Mouse (Mus musculus): ENCODE results near the gene Fam241b. TPM values are rescaled to one million over a fixed set of nuclear protein-coding genes. Genes with fewer than 3 reads are reported as not detected.

Gene Fam241b
- polyA plus RNA-seq, 1 experiment from 2014 or later = 0.31 TPM

- Histone ChIP-seq H3K4me3 (replicated peaks) (no peak overlapping the region), H3K27ac (replicated peaks) (no peak overlapping the region), H3K27me3 (no peaks in the 10 kb centered on the region; the same call in 1 of the 2 replicates), H3K9ac (no peak overlapping the region), H3K36me3 (replicated peaks) (no peaks in the 10 kb centered on the region), H3K4me2 (no peak overlapping the region), H3K4me1 (replicated peaks) (no peaks in the 10 kb centered on the region), H3K9me3 (replicated peaks) (no peaks in the 10 kb centered on the region)
- 48% methylated on average over 9 of the region's 9 CpGs for WGBS (ENCODE audit: insufficient replicate concordance)
- no peak for ATAC-seq (ENCODE audit: insufficient read depth)
Observed at GRCm38 (mm10) chr10:62173941-62174448, 30.3 kb upstream of the Fam241b start.

- Histone ChIP-seq H3K4me3 (replicated peaks) (no peak overlapping the region), H3K4me2 (no peak overlapping the region), H3K9ac (no peak overlapping the region), H3K36me3 (replicated peaks) (no peaks in the 10 kb centered on the region), H3K4me1 (replicated peaks) (no peaks in the 10 kb centered on the region), H3K9me3 (replicated peaks) (no peaks in the 10 kb centered on the region), H3K27ac (replicated peaks) (no peak overlapping the region), H3K27me3 (no peaks in the 10 kb centered on the region; the same call in 1 of the 2 replicates)
- ATAC-seq (ENCODE audit: insufficient read depth) = no peak
- 20% methylated on average over 9 of the region's 9 CpGs for WGBS (ENCODE audit: insufficient replicate concordance)
Observed at GRCm38 (mm10) chr10:62172841-62173553, 29.3 kb upstream of the Fam241b start.

GRCm38 (mm10) chr10:62162410-62162809 is 18.7 kb upstream of the Fam241b start:
- Histone ChIP-seq H3K36me3 (replicated peaks) (no peaks in the 10 kb centered on the region), H3K4me2 (no peak overlapping the region), H3K9ac (no peak overlapping the region), H3K27me3 (no peaks in the 10 kb centered on the region), H3K27ac (replicated peaks) (no peak overlapping the region), H3K4me3 (replicated peaks) (no peak overlapping the region), H3K4me1 (replicated peaks) (no peaks in the 10 kb centered on the region), H3K9me3 (replicated peaks) (no peaks in the 10 kb centered on the region)
- ATAC-seq (ENCODE audit: insufficient read depth) = no peak
- 27% methylated on average over 10 of the region's 10 CpGs for WGBS (ENCODE audit: insufficient replicate concordance)

- Histone ChIP-seq H3K36me3 (replicated peaks) (no peaks in the 10 kb centered on the region), H3K4me3 (replicated peaks) (no peak overlapping the region), H3K4me1 (replicated peaks) (no peaks in the 10 kb centered on the region), H3K9me3 (replicated peaks) (no peaks in the 10 kb centered on the region), H3K27me3 (no peaks in the 10 kb centered on the region), H3K4me2 (no peak overlapping the region), H3K27ac (replicated peaks) (no peak overlapping the region), H3K9ac (no peak overlapping the region)
- no peak for ATAC-seq (ENCODE audit: insufficient read depth)
- WGBS (ENCODE audit: insufficient replicate concordance) = 58% methylated on average over 7 of the region's 7 CpGs
Observed at GRCm38 (mm10) chr10:62149929-62150328, 6.2 kb upstream of the Fam241b start.

GRCm38 (mm10) chr10:62147466-62148248 is 3.9 kb upstream of the Fam241b start:
- H3K9ac ChIP-seq = no peak overlapping the region
- H3K27me3 ChIP-seq = no peaks in the 10 kb centered on the region
- no peaks in the 10 kb centered on the region for H3K9me3 ChIP-seq (replicated peaks)
- 44% methylated on average over 12 of the region's 12 CpGs for WGBS (ENCODE audit: insufficient replicate concordance)
- H3K27ac ChIP-seq (replicated peaks) = no peak overlapping the region
- no peak for ATAC-seq (ENCODE audit: insufficient read depth)
- no peaks in the 10 kb centered on the region for H3K4me1 ChIP-seq (replicated peaks)
- no peak overlapping the region for H3K4me2 ChIP-seq
- no peaks in the 10 kb centered on the region for H3K36me3 ChIP-seq (replicated peaks)
- H3K4me3 ChIP-seq (replicated peaks) = no peak overlapping the region

- H3K9ac ChIP-seq = no peak overlapping the region
- no peaks in the 10 kb centered on the region for H3K36me3 ChIP-seq (replicated peaks)
- no peak overlapping the region for H3K4me3 ChIP-seq (replicated peaks)
- 0 out of 2 replicates have a peak, but pooled peaks cover 3% of the 10 kb centered on the region for H3K27me3 ChIP-seq
- H3K4me2 ChIP-seq = no peak overlapping the region
- H3K27ac ChIP-seq (replicated peaks) = no peak overlapping the region
- H3K9me3 ChIP-seq (replicated peaks) = no peaks in the 10 kb centered on the region
- no peak for ATAC-seq (ENCODE audit: insufficient read depth)
- H3K4me1 ChIP-seq (replicated peaks) = no peaks in the 10 kb centered on the region
- 69% methylated on average over 5 of the region's 5 CpGs for WGBS (ENCODE audit: insufficient replicate concordance)
Observed at GRCm38 (mm10) chr10:62145957-62146356, 2.2 kb upstream of the Fam241b start.

GRCm38 (mm10) chr10:62138040-62138439 is 5.7 kb downstream of the Fam241b start:
- H3K9ac ChIP-seq = no peak overlapping the region
- H3K4me3 ChIP-seq (replicated peaks) = no peak overlapping the region
- H3K4me1 ChIP-seq (replicated peaks) = no peaks in the 10 kb centered on the region
- H3K4me2 ChIP-seq = no peak overlapping the region
- ATAC-seq (ENCODE audit: insufficient read depth) = no peak
- peaks cover 58% of the 10 kb centered on the region for H3K27me3 ChIP-seq
- no peaks in the 10 kb centered on the region for H3K36me3 ChIP-seq (replicated peaks)
- 21% methylated on average over 3 of the region's 3 CpGs for WGBS (ENCODE audit: insufficient replicate concordance)
- H3K9me3 ChIP-seq (replicated peaks) = no peaks in the 10 kb centered on the region
- H3K27ac ChIP-seq (replicated peaks) = no peak overlapping the region

GRCm38 (mm10) chr10:62137150-62137549 is 6.6 kb downstream of the Fam241b start:
- Histone ChIP-seq H3K36me3 (replicated peaks) (no peaks in the 10 kb centered on the region), H3K4me2 (no peak overlapping the region), H3K27ac (replicated peaks) (no peak overlapping the region), H3K4me3 (replicated peaks) (no peak overlapping the region), H3K9ac (no peak overlapping the region), H3K4me1 (replicated peaks) (no peaks in the 10 kb centered on the region), H3K27me3 (peaks cover 67% of the 10 kb centered on the region), H3K9me3 (replicated peaks) (no peaks in the 10 kb centered on the region)
- 15% methylated on average over 4 of the region's 4 CpGs for WGBS (ENCODE audit: insufficient replicate concordance)
- no peak for ATAC-seq (ENCODE audit: insufficient read depth)

- H3K27ac ChIP-seq (replicated peaks) = no peak overlapping the region
- no peak overlapping the region for H3K9ac ChIP-seq
- no peak overlapping the region for H3K4me2 ChIP-seq
- no peaks in the 10 kb centered on the region for H3K4me1 ChIP-seq (replicated peaks)
- 6% methylated on average over 8 of the region's 8 CpGs for WGBS (ENCODE audit: insufficient replicate concordance)
- no peaks in the 10 kb centered on the region for H3K36me3 ChIP-seq (replicated peaks)
- peaks cover 76% of the 10 kb centered on the region for H3K27me3 ChIP-seq
- H3K9me3 ChIP-seq (replicated peaks) = no peaks in the 10 kb centered on the region
- no peak for ATAC-seq (ENCODE audit: insufficient read depth)
- no peak overlapping the region for H3K4me3 ChIP-seq (replicated peaks)
Observed at GRCm38 (mm10) chr10:62135696-62136470, 7.8 kb downstream of the Fam241b start.

- no peak within 1 kb of the TSS for H3K4me3 ChIP-seq (replicated peaks)
Observed at GRCm38 (mm10) chr10:62132691-62133281, 10.9 kb downstream of the Fam241b start, which contains the start of gene Neurog3. Gene Neurog3, plus strand, starts transcription at chr10:62133090.

More at GRCm38 (mm10) chr10:62132691-62133281, 10.9 kb downstream of the Fam241b start, which contains the start of gene Neurog3:
- H3K9me3 ChIP-seq (replicated peaks) = no peaks in the 10 kb centered on the region
- H3K9ac ChIP-seq = no peak within 1 kb of the TSS
- H3K27me3 ChIP-seq = peaks cover 100% of the 10 kb centered on the region
- WGBS (ENCODE audit: insufficient replicate concordance) = 2% methylated on average over 29 of the region's 29 CpGs
- H3K36me3 ChIP-seq (replicated peaks) = no peaks in the 10 kb centered on the region
- no peak for ATAC-seq (ENCODE audit: insufficient read depth)
- H3K4me2 ChIP-seq = peak within 1 kb of the TSS; percentile 18; the same call in 1 of the 2 replicates
- no peaks in the 10 kb centered on the region for H3K4me1 ChIP-seq (replicated peaks)
- H3K27ac ChIP-seq (replicated peaks) = no peak within 1 kb of the TSS

All from liver, embryonic 15.5 days (tissue).